Mouse (Mus musculus) lung, embryonic 15.5 days (tissue): ENCODE measurements around the gene Tfg. TPM values are rescaled to one million over a fixed set of nuclear protein-coding genes. Genes with fewer than 3 reads are reported as not detected.

Source experiments
- polyA plus RNA-seq: library from polyadenylated mRNA; unstranded; fragments of >200 nt; fragmentation: Nextera tagmentation; extraction: Ambion mirVana; gene quantifications from 2 replicates; pipeline ENCODE4 v1.2.1, GENCODE M21; 2015

Tfg gene
- polyA plus RNA-seq, 1 experiment from 2014 or later = 135 TPM

Other genes starting within 250 kb of the Tfg start
- gene Abi3bp, start 239.6 kb downstream of the Tfg start, polyA plus RNA-seq = 18.4 and 18.6 TPM in 2 replicates
- not detected in 2 replicates for gene Adgrg7, start 78.4 kb upstream of the Tfg start, polyA plus RNA-seq
- 39.7 and 41.2 TPM in 2 replicates for gene Tmem45a, start 168.7 kb upstream of the Tfg start, polyA plus RNA-seq
- gene Lnp1, start 210.6 kb upstream of the Tfg start, polyA plus RNA-seq = 0.25 and 0.39 TPM in 2 replicates